Comparison of ENCODE assay signal across 16 mouse cellular contexts in the genomic region with DNA sequence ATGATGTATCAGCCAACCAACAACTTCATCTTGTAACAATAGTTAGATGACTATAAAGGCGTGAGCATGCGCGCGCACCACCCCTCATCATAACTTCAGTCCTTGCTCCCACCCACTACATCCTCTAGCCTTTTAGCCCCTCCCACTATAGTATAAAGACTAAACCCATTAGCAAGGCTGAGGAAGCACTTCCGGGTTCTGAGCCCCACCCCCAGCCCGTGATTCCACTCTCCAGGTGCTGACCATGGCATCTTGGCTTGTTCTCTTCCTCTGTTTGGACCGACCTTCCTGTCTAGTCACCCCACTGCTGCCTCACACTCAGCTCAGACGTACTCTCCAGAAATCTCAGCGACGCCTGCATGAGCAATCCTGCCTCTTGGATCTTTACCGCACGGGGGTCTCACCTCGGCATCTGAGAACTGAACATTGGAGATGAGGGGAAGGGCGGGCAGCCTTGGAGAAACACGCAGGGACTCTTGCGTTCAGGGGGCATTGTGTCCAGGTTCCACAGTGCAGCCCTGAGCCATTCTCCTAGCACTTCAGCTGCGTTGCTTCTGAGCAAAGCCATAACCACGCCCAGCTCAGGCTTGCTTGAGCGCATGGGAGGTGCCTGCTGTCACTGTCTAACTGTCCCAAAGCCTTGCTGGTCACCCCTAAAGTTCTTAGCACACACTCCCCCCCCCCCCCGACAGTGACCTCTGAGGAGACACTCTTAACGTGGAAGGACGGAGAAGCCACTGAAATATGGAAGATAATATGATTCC.
A peak's percentile ranks its signal among the peaks of the same experiment; 100 is the strongest.
DNase-seq lines count a peak whose midpoint lies in the region; ATAC-seq and TF ChIP-seq lines count a peak whose summit lies in the region.
"Had no signal": no experiment of that assay in that cellular context is flagged by ENCODE, and none has a peak within 500 bp of the region (broad histone marks: within the 10 kb centered on the region; RNA-seq: fewer than 3 reads in every experiment).

No protein-coding gene starts in this region.

- TF ChIP-seq CTCF in lung, embryonic 14.5 days (IDR thresholded peaks at IDR 0.05; ENCODE audit: low read depth), result no peak

- no peaks in the 10 kb centered on the region for H3K4me1 ChIP-seq in heart, embryonic 11.5 days (ENCODE audit: control insufficient read depth, insufficient read depth, low read length)
- no peaks in the 10 kb centered on the region for H3K4me1 ChIP-seq in lung, embryonic 14.5 days (ENCODE audit: insufficient read depth)
- no peaks in the 10 kb centered on the region for H3K4me1 ChIP-seq in liver, embryonic 12.5 days
- H3K4me1 ChIP-seq: forebrain, embryonic 12.5 days had no signal

- H3K4me2 ChIP-seq in heart, embryonic 11.5 days, result peak overlapping the region; percentile 50
- H3K4me2 ChIP-seq in lung, embryonic 14.5 days, result peak overlapping the region; percentile 51
- 0 out of 2 replicates have a peak overlapping the region, but pooled peaks have one; percentile 14 for H3K4me2 ChIP-seq in liver, embryonic 12.5 days
- H3K4me2 ChIP-seq: forebrain, embryonic 12.5 days had no signal

- 65% methylated on average over 22 of the region's 22 CpGs for WGBS in heart, embryonic 11.5 days (ENCODE audit: insufficient replicate concordance)
- WGBS in lung, embryonic 14.5 days, result 64% methylated on average over 22 of the region's 22 CpGs
- WGBS in liver, embryonic 12.5 days (ENCODE audit: insufficient replicate concordance), result 60% methylated on average over 22 of the region's 22 CpGs

- no peak for DNase-seq in heart, adult 18-20 months
- no peak for DNase-seq in lung, embryonic 14.5 days
- no peak for DNase-seq in lung, postnatal 4 days
- peak; percentile 83 for DNase-seq in R1 (ENCODE audit: low read depth, low spot score)
- DNase-seq in urinary bladder, postnatal 14 days (ENCODE audit: low spot score), result no peak
- DNase-seq: adrenal gland, postnatal 25 days; B cell, adult 2 months; cerebellum, adult 11 months; gastrocnemius, postnatal 14 days; kidney, adult 9 months; midbrain, embryonic 14.5 days; right cerebral cortex, postnatal 4 days had no signal

- no peak for ATAC-seq in heart, embryonic 11.5 days (replicated peaks; ENCODE audit: insufficient number of reproducible peaks, low FRiP score, low TSS enrichment)
- no peak for ATAC-seq in lung, embryonic 14.5 days (ENCODE audit: insufficient read depth)
- no peak for ATAC-seq in liver, embryonic 12.5 days
- no peak for ATAC-seq in monocyte, adult 5-6 weeks (replicated peaks; ENCODE audit: insufficient number of reproducible peaks, low FRiP score, low TSS enrichment, poor library complexity, severe bottlenecking)

- no peak overlapping the region for H3K27ac ChIP-seq in heart, embryonic 11.5 days (ENCODE audit: low read depth, low read length)
- no peak overlapping the region for H3K27ac ChIP-seq in lung, embryonic 14.5 days (ENCODE audit: low read depth)
- H3K27ac ChIP-seq in liver, embryonic 12.5 days, result no peak overlapping the region
- H3K27ac ChIP-seq: forebrain, embryonic 12.5 days had no signal

- no peak overlapping the region for H3K9ac ChIP-seq in heart, embryonic 11.5 days (ENCODE audit: low read depth, low read length)
- no peak overlapping the region for H3K9ac ChIP-seq in lung, embryonic 14.5 days
- no peak overlapping the region for H3K9ac ChIP-seq in liver, embryonic 12.5 days
- H3K9ac ChIP-seq: forebrain, embryonic 12.5 days had no signal

- peak overlapping the region; percentile 18; the same call in 1 of the 2 replicates for H3K4me3 ChIP-seq in heart, embryonic 11.5 days (ENCODE audit: low read depth, low read length)
- 0 out of 2 replicates have a peak overlapping the region, but pooled peaks have one; percentile 16 for H3K4me3 ChIP-seq in lung, embryonic 14.5 days (ENCODE audit: low read depth, low read length)
- H3K4me3 ChIP-seq in liver, embryonic 12.5 days, result no peak overlapping the region
- H3K4me3 ChIP-seq: forebrain, embryonic 12.5 days had no signal

- no peaks in the 10 kb centered on the region for H3K36me3 ChIP-seq in heart, embryonic 11.5 days (ENCODE audit: control insufficient read depth, insufficient read depth, low read length)
- no peaks in the 10 kb centered on the region for H3K36me3 ChIP-seq in lung, embryonic 14.5 days (ENCODE audit: insufficient read depth)
- no peaks in the 10 kb centered on the region for H3K36me3 ChIP-seq in liver, embryonic 12.5 days
- H3K36me3 ChIP-seq: forebrain, embryonic 12.5 days had no signal

- no peaks in the 10 kb centered on the region for H3K9me3 ChIP-seq in heart, embryonic 11.5 days (replicated peaks; ENCODE audit: control insufficient read depth, low read length)
- H3K9me3 ChIP-seq in lung, embryonic 14.5 days (ENCODE audit: low read depth, low read length), result no peaks in the 10 kb centered on the region
- no peaks in the 10 kb centered on the region for H3K9me3 ChIP-seq in liver, embryonic 12.5 days (replicated peaks)
- H3K9me3 ChIP-seq: forebrain, embryonic 12.5 days had no signal

- H3K27me3 ChIP-seq in heart, embryonic 11.5 days (ENCODE audit: control insufficient read depth, insufficient read depth, low read length), result no peaks in the 10 kb centered on the region
- no peaks in the 10 kb centered on the region for H3K27me3 ChIP-seq in lung, embryonic 14.5 days (ENCODE audit: insufficient read depth, low read length)
- no peaks in the 10 kb centered on the region for H3K27me3 ChIP-seq in liver, embryonic 12.5 days (replicated peaks)
- H3K27me3 ChIP-seq: forebrain, embryonic 12.5 days had no signal
